Mouse (Mus musculus) myocyte (in vitro differentiated cells): Measurements from ENCODE around the gene Lrrc55. TPM values are rescaled to one million over a fixed set of nuclear protein-coding genes. Genes with fewer than 3 reads are reported as not detected.

Experiments used
- H3K27me3 ChIP-seq: one replicate; pipeline ENCODE4 v1.6.1; 2011; ENCODE audit not compliant: control insufficient read depth, insufficient read depth, insufficient read length
- H3K36me3 ChIP-seq: one replicate; pipeline ENCODE4 v1.6.1; 2011; ENCODE audit not compliant: control insufficient read depth, insufficient read depth
- H3K4me2 ChIP-seq: one replicate; pipeline ENCODE4 v1.6.1; 2011; ENCODE audit warnings: low read depth, control low read depth
- H3K4me3 ChIP-seq: one replicate; pipeline ENCODE4 v1.5.1; 2011; ENCODE audit warnings: mild to moderate bottlenecking, control low read depth, moderate library complexity
- H3K79me2 ChIP-seq: one replicate; pipeline ENCODE4 v1.6.1; 2011; ENCODE audit not compliant: control insufficient read depth, insufficient read depth
- H3ac ChIP-seq: one replicate; pipeline ENCODE4 v1.6.1; 2011; ENCODE audit not compliant: control insufficient read depth, insufficient read length
- CEBPB ChIP-seq: IDR thresholded peaks from 2 replicates; pipeline ENCODE4 v1.6.1; 2011; ENCODE audit warnings: mild to moderate bottlenecking, moderate library complexity; ENCODE audit not compliant: poor library complexity, insufficient read depth, severe bottlenecking
- E2F4 ChIP-seq: IDR thresholded peaks from one replicate; pipeline ENCODE4 v1.6.1; 2011; ENCODE audit warnings: mild to moderate bottlenecking, control low read depth, moderate library complexity; ENCODE audit not compliant: insufficient read depth
- MAX ChIP-seq: IDR thresholded peaks from one replicate; pipeline ENCODE4 v1.6.1; 2011; ENCODE audit warnings: low read depth, mild to moderate bottlenecking, control low read depth
- MYOD1 ChIP-seq, 3 experiments: IDR thresholded peaks; one replicate each; pipeline ENCODE4 v1.6.1; 2011; ENCODE audit warnings: control low read depth in 2 of 3, low read depth in 2 of 3, mild to moderate bottlenecking in 2 of 3, moderate library complexity in 1 of 3; ENCODE audit not compliant: insufficient read length in 2 of 3, control insufficient read depth in 1 of 3
- MYOG ChIP-seq, 3 experiments: IDR thresholded peaks; one replicate each; pipeline ENCODE4 v1.6.1; 2011; ENCODE audit warnings: control low read depth in 2 of 3, low read depth in 2 of 3, mild to moderate bottlenecking in 2 of 3; ENCODE audit not compliant: insufficient read length in 2 of 3, control insufficient read depth in 1 of 3, insufficient read depth in 1 of 3
- POLR2A ChIP-seq: IDR thresholded peaks from one replicate; pipeline ENCODE4 v1.6.1; 2011; ENCODE audit warnings: low read depth, mild to moderate bottlenecking, control low read depth, moderate library complexity; ENCODE audit not compliant: insufficient read length
- POLR2AphosphoS2 ChIP-seq: IDR thresholded peaks from one replicate; pipeline ENCODE4 v1.6.1; 2011; ENCODE audit warnings: low read depth, control low read depth; ENCODE audit not compliant: insufficient read length
- REST ChIP-seq: IDR thresholded peaks from one replicate; pipeline ENCODE4 v1.6.1; 2011; ENCODE audit warnings: mild to moderate bottlenecking, control low read depth, moderate library complexity; ENCODE audit not compliant: insufficient read depth, insufficient read length
- SRF ChIP-seq: IDR thresholded peaks from one replicate; pipeline ENCODE4 v1.6.1; 2011; ENCODE audit warnings: low read depth; ENCODE audit not compliant: control insufficient read depth, insufficient read length
- TCF12 ChIP-seq: IDR thresholded peaks from one replicate; pipeline ENCODE4 v1.6.1; 2011; ENCODE audit warnings: mild to moderate bottlenecking, control low read depth; ENCODE audit not compliant: poor library complexity, insufficient read depth, severe bottlenecking
- TCF3 ChIP-seq: IDR thresholded peaks from one replicate; pipeline ENCODE4 v1.6.1; 2011; ENCODE audit warnings: low read depth, control low read depth; ENCODE audit not compliant: insufficient read length
- USF1 ChIP-seq: IDR thresholded peaks from one replicate; pipeline ENCODE4 v1.6.1; 2011; ENCODE audit warnings: low read depth, mild to moderate bottlenecking, control low read depth, moderate library complexity
- polyA plus RNA-seq: library from polyadenylated mRNA; unstranded; fragments of >200 nt; fragmentation: generic; extraction: Trizol; gene quantifications from one replicate; pipeline ENCODE4 v1.2.1, GENCODE M21; 2012; ENCODE audit warnings: missing spikeins

Gene Lrrc55
- polyA plus RNA-seq, 1 experiment = 0.04 TPM

- Histone ChIP-seq H3K27me3 (no peaks in the 10 kb centered on the region), H3K4me2 (no peak overlapping the region), H3K79me2 (no peaks in the 10 kb centered on the region), H3ac (no peak overlapping the region), H3K36me3 (no peaks in the 10 kb centered on the region), H3K4me3 (no peak overlapping the region)
- TF ChIP-seq MYOG (IDR thresholded peaks at IDR 0.05; ENCODE audit: control insufficient read depth in 1 of 3, insufficient read depth in 1 of 3, insufficient read length in 2 of 3, low read depth in 2 of 3) = no peak
- peak; percentile 56 for TF ChIP-seq USF1
- no peak for TF ChIP-seq MYOD1 (IDR thresholded peaks at IDR 0.05; ENCODE audit: control insufficient read depth in 1 of 3, insufficient read length in 2 of 3, low read depth in 2 of 3)
- TF ChIP-seq TCF12 = no peak
- TF ChIP-seq SRF = no peak
These were observed 33.9 kb upstream of the Lrrc55 start for GRCm38 (mm10) chr2:85230771-85231511.

GRCm38 (mm10) chr2:85229606-85230005 is 32.6 kb upstream of the Lrrc55 start:
- no peaks in the 10 kb centered on the region for H3K27me3 ChIP-seq
- H3K36me3 ChIP-seq = no peaks in the 10 kb centered on the region
- TF ChIP-seq TCF12 = no peak
- no peak for TF ChIP-seq TCF3
- TF ChIP-seq MYOD1 (IDR thresholded peaks at IDR 0.05; ENCODE audit: control insufficient read depth in 1 of 3, insufficient read length in 2 of 3, low read depth in 2 of 3) = no peak
- no peak for TF ChIP-seq MAX
- no peak for TF ChIP-seq REST
- TF ChIP-seq SRF = no peak
- TF ChIP-seq POLR2AphosphoS2 = no peak
- TF ChIP-seq CEBPB = no peak
- TF ChIP-seq USF1 = no peak
- no peak for TF ChIP-seq E2F4
- TF ChIP-seq POLR2A = no peak
- no peak for TF ChIP-seq MYOG (IDR thresholded peaks at IDR 0.05; ENCODE audit: control insufficient read depth in 1 of 3, insufficient read depth in 1 of 3, insufficient read length in 2 of 3, low read depth in 2 of 3)
- H3K79me2 ChIP-seq = no peaks in the 10 kb centered on the region
- no peak overlapping the region for H3K4me2 ChIP-seq
- no peak overlapping the region for H3ac ChIP-seq
- H3K4me3 ChIP-seq = no peak overlapping the region

GRCm38 (mm10) chr2:85227816-85228335 is 30.9 kb upstream of the Lrrc55 start:
- Histone ChIP-seq H3K79me2 (no peaks in the 10 kb centered on the region), H3K27me3 (no peaks in the 10 kb centered on the region), H3K36me3 (no peaks in the 10 kb centered on the region), H3ac (no peak overlapping the region), H3K4me3 (no peak overlapping the region), H3K4me2 (no peak overlapping the region)
- TF ChIP-seq TCF3 (no peak), TCF12 (no peak), MYOD1 (IDR thresholded peaks at IDR 0.05; ENCODE audit: control insufficient read depth in 1 of 3, insufficient read length in 2 of 3, low read depth in 2 of 3) (no peak), USF1 (no peak), MYOG (IDR thresholded peaks at IDR 0.05; ENCODE audit: control insufficient read depth in 1 of 3, insufficient read depth in 1 of 3, insufficient read length in 2 of 3, low read depth in 2 of 3) (no peak), REST (no peak), POLR2A (no peak), E2F4 (no peak), MAX (no peak), SRF (no peak), CEBPB (no peak), POLR2AphosphoS2 (no peak)

GRCm38 (mm10) chr2:85224221-85225179 is 27.5 kb upstream of the Lrrc55 start:
- TF ChIP-seq SRF (no peak), POLR2AphosphoS2 (no peak), CEBPB (no peak), MYOG (IDR thresholded peaks at IDR 0.05; ENCODE audit: control insufficient read depth in 1 of 3, insufficient read depth in 1 of 3, insufficient read length in 2 of 3, low read depth in 2 of 3) (no peak), USF1 (no peak), MAX (no peak), TCF12 (no peak), TCF3 (no peak), E2F4 (no peak), REST (no peak), MYOD1 (IDR thresholded peaks at IDR 0.05; ENCODE audit: control insufficient read depth in 1 of 3, insufficient read length in 2 of 3, low read depth in 2 of 3) (no peak)
- Histone ChIP-seq H3K36me3 (no peaks in the 10 kb centered on the region), H3K27me3 (no peaks in the 10 kb centered on the region), H3K4me2 (no peak overlapping the region), H3ac (no peak overlapping the region), H3K4me3 (no peak overlapping the region), H3K79me2 (no peaks in the 10 kb centered on the region)
